Comparison of ENCODE assay signal across 16 mouse cellular contexts in genomic region chr17:11996311-11996710, GRCm38 (mm10).
DNase-seq lines count a peak whose midpoint lies in the region; ATAC-seq lines count a peak whose summit lies in the region.
"Had no signal": no experiment of that assay in that cellular context is flagged by ENCODE, and none has a peak within 500 bp of the region (broad histone marks: within the 10 kb centered on the region; RNA-seq: fewer than 3 reads in every experiment).

No protein-coding gene starts in this region.

- peaks cover 12% of the 10 kb centered on the region for H3K4me1 ChIP-seq in heart, embryonic 13.5 days
- H3K4me1 ChIP-seq in liver, embryonic 13.5 days (replicated peaks) = peaks cover 21% of the 10 kb centered on the region
- peaks cover 17% of the 10 kb centered on the region for H3K4me1 ChIP-seq in embryonic facial prominence, embryonic 10.5 days
- H3K4me1 ChIP-seq in neural tube, embryonic 15.5 days = peaks cover 7% of the 10 kb centered on the region; the same call in 1 of the 2 replicates

- no peak for DNase-seq in heart, postnatal 10 days
- peak; percentile 42 for DNase-seq in c-Kit-positive CD71-positive TER-119-positive erythroid progenitor cells, embryonic 14.5 days (ENCODE audit: low spot score)
- peak; percentile 24 for DNase-seq in liver, embryonic 13.5 days
- DNase-seq in testis, postnatal 14 days (ENCODE audit: low spot score) = peak; percentile 57
- no peak for DNase-seq in embryonic facial prominence, embryonic 10.5 days (ENCODE audit: low spot score)
- DNase-seq: cerebellum, adult 18-20 months; forebrain, postnatal 0 days; kidney, adult 2 months; kidney, postnatal 14 days; lung, postnatal 10 days; right cerebral cortex, postnatal 25 days had no signal

- H3K9me3 ChIP-seq in heart, embryonic 13.5 days = no peaks in the 10 kb centered on the region
- H3K9me3 ChIP-seq in liver, embryonic 13.5 days (replicated peaks) = no peaks in the 10 kb centered on the region
- no peaks in the 10 kb centered on the region for H3K9me3 ChIP-seq in embryonic facial prominence, embryonic 10.5 days
- H3K9me3 ChIP-seq in neural tube, embryonic 15.5 days (replicated peaks) = no peaks in the 10 kb centered on the region
- H3K9me3 ChIP-seq: hindbrain, embryonic 15.5 days; limb, embryonic 13.5 days; midbrain, embryonic 10.5 days had no signal

- ATAC-seq in heart, embryonic 13.5 days (ENCODE audit: extremely low read depth, insufficient number of reproducible peaks, low FRiP score, low TSS enrichment) = no peak
- peak; percentile 90 for ATAC-seq in liver, embryonic 13.5 days (ENCODE audit: low read depth)
- no peak for ATAC-seq in neural tube, embryonic 15.5 days (ENCODE audit: low FRiP score)
- ATAC-seq: forebrain, postnatal 0 days had no signal

- H3K4me3 ChIP-seq in heart, embryonic 13.5 days = no peak overlapping the region
- no peak overlapping the region for H3K4me3 ChIP-seq in liver, embryonic 13.5 days (replicated peaks)
- H3K4me3 ChIP-seq in embryonic facial prominence, embryonic 10.5 days = no peak overlapping the region
- no peak overlapping the region for H3K4me3 ChIP-seq in neural tube, embryonic 15.5 days (replicated peaks)
- H3K4me3 ChIP-seq: hindbrain, embryonic 15.5 days; limb, embryonic 13.5 days; midbrain, embryonic 10.5 days had no signal

- whole genome bisulfite sequencing in heart, embryonic 13.5 days = 8% methylated on average over 9 of the region's 9 CpGs
- WGBS in liver, embryonic 13.5 days (ENCODE audit: insufficient replicate concordance) = 17% methylated on average over 9 of the region's 9 CpGs
- WGBS in embryonic facial prominence, embryonic 10.5 days = 79% methylated on average over 9 of the region's 9 CpGs
- 55% methylated on average over 9 of the region's 9 CpGs for WGBS in neural tube, embryonic 15.5 days

- H3K9ac ChIP-seq in heart, embryonic 13.5 days = no peak overlapping the region
- no peak overlapping the region for H3K9ac ChIP-seq in liver, embryonic 13.5 days
- H3K9ac ChIP-seq in neural tube, embryonic 15.5 days (replicated peaks) = no peak overlapping the region
- H3K9ac ChIP-seq: forebrain, postnatal 0 days; hindbrain, embryonic 15.5 days; limb, embryonic 13.5 days had no signal

- H3K27me3 ChIP-seq in heart, embryonic 13.5 days (replicated peaks) = peaks cover 15% of the 10 kb centered on the region; the same call in 1 of the 2 replicates
- H3K27me3 ChIP-seq in liver, embryonic 13.5 days = 0 out of 2 replicates have a peak, but pooled peaks cover 4% of the 10 kb centered on the region
- peaks cover 9% of the 10 kb centered on the region for H3K27me3 ChIP-seq in embryonic facial prominence, embryonic 10.5 days (replicated peaks; ENCODE audit: low read depth, poor library complexity, severe bottlenecking)
- H3K27me3 ChIP-seq in neural tube, embryonic 15.5 days (replicated peaks) = no peaks in the 10 kb centered on the region
- H3K27me3 ChIP-seq: hindbrain, embryonic 15.5 days had no signal

- H3K27ac ChIP-seq in heart, embryonic 13.5 days (replicated peaks) = no peak overlapping the region
- no peak overlapping the region for H3K27ac ChIP-seq in liver, embryonic 13.5 days
- H3K27ac ChIP-seq in embryonic facial prominence, embryonic 10.5 days (replicated peaks) = no peak overlapping the region
- no peak overlapping the region for H3K27ac ChIP-seq in neural tube, embryonic 15.5 days (replicated peaks)
- H3K27ac ChIP-seq: hindbrain, embryonic 15.5 days; limb, embryonic 13.5 days; midbrain, embryonic 10.5 days had no signal

- intact Hi-C loops in heart, postnatal 10 days (cut with DNase I) = no loop called here

- no peaks in the 10 kb centered on the region for H3K36me3 ChIP-seq in heart, embryonic 13.5 days
- no peaks in the 10 kb centered on the region for H3K36me3 ChIP-seq in liver, embryonic 13.5 days
- H3K36me3 ChIP-seq in embryonic facial prominence, embryonic 10.5 days (replicated peaks) = no peaks in the 10 kb centered on the region
- no peaks in the 10 kb centered on the region for H3K36me3 ChIP-seq in neural tube, embryonic 15.5 days
- H3K36me3 ChIP-seq: hindbrain, embryonic 15.5 days; limb, embryonic 13.5 days; midbrain, embryonic 10.5 days had no signal

- H3K4me2 ChIP-seq in heart, embryonic 13.5 days = peak overlapping the region; percentile 34
- H3K4me2 ChIP-seq in liver, embryonic 13.5 days = no peak overlapping the region
- no peak overlapping the region for H3K4me2 ChIP-seq in neural tube, embryonic 15.5 days
- H3K4me2 ChIP-seq: hindbrain, embryonic 15.5 days; limb, embryonic 13.5 days had no signal

Comparison
In these comparisons a context has a peak if more than half of its experiments do, and no peak if none do; other contexts are left out.
1. DNase-seq: peak in c-Kit-positive CD71-positive TER-119-positive erythroid progenitor cells, embryonic 14.5 days (single experiment), liver, embryonic 13.5 days (single experiment) and testis, postnatal 14 days (single experiment); none in heart, postnatal 10 days (0 of 2) and embryonic facial prominence, embryonic 10.5 days (single experiment).